Mouse (Mus musculus): ENCODE results near the gene Adora1.

GRCm38 (mm10) chr1:134194298-134195022 lies 40.8 kb downstream of the Adora1 start:
- TF ChIP-seq CTCF (IDR thresholded peaks at IDR 0.05; ENCODE audit: extremely low read depth, insufficient read length, insufficient replicate concordance, low read depth, low read length) (no peak), POLR2A (IDR thresholded peaks at IDR 0.05; ENCODE audit: low read depth, low read length) (no peak)

Data from small intestine, adult 2 months (tissue).